ENCODE assay signal across 9 mouse cellular contexts in genomic region chr13:95889981-95890545, GRCm38 (mm10). TPM values are rescaled to one million over a fixed set of nuclear protein-coding genes. Genes with fewer than 3 reads are reported as not detected.
A peak's percentile ranks its signal among the peaks of the same experiment; 100 is the strongest.
DNase-seq lines count a peak whose midpoint lies in the region; ATAC-seq and TF ChIP-seq lines count a peak whose summit lies in the region.
"Had no signal": no experiment of that assay in that cellular context is flagged by ENCODE, and none has a peak within 500 bp of the region (broad histone marks: within the 10 kb centered on the region; RNA-seq: fewer than 3 reads in every experiment).

No protein-coding gene starts in this region.

- no peak for DNase-seq in kidney, adult 18-20 months
- peak; percentile 49 for DNase-seq in retina, embryonic 14.5 days (ENCODE audit: low spot score)
- no peak for DNase-seq in left cerebral cortex, adult 8-10 months (ENCODE audit: low spot score in 2 of 2)
- DNase-seq in right cerebral cortex, adult 18-20 months = no peak

- no peak for TF ChIP-seq POLR2A in bone marrow, adult 2 months (IDR thresholded peaks at IDR 0.05; ENCODE audit: borderline replicate concordance, control insufficient read depth, low read depth, low read length)

- peaks cover 3% of the 10 kb centered on the region; the same call in 1 of the 2 replicates for H3K27me3 ChIP-seq in kidney, embryonic 15.5 days
- no peaks in the 10 kb centered on the region; the same call in 1 of the 2 replicates for H3K27me3 ChIP-seq in heart, embryonic 12.5 days (replicated peaks)
- no peaks in the 10 kb centered on the region for H3K27me3 ChIP-seq in liver, embryonic 12.5 days (replicated peaks)

- peaks cover 21% of the 10 kb centered on the region for H3K4me1 ChIP-seq in kidney, embryonic 15.5 days
- peaks cover 2% of the 10 kb centered on the region; the same call in 1 of the 2 replicates for H3K4me1 ChIP-seq in bone marrow, adult 2 months (ENCODE audit: control insufficient read depth, insufficient read depth, low read length)
- peaks cover 10% of the 10 kb centered on the region for H3K4me1 ChIP-seq in heart, embryonic 12.5 days (replicated peaks)
- H3K4me1 ChIP-seq in liver, embryonic 12.5 days = peaks cover 52% of the 10 kb centered on the region

- ATAC-seq in kidney, embryonic 15.5 days (replicated peaks; ENCODE audit: low FRiP score) = no peak
- ATAC-seq in heart, embryonic 12.5 days (ENCODE audit: insufficient number of reproducible peaks, low FRiP score) = no peak
- no peak for ATAC-seq in liver, embryonic 12.5 days
- ATAC-seq: Patski had no signal

- H3K9ac ChIP-seq in kidney, embryonic 15.5 days = no peak overlapping the region
- peak overlapping the region; percentile 81 for H3K9ac ChIP-seq in heart, embryonic 12.5 days
- no peak overlapping the region for H3K9ac ChIP-seq in liver, embryonic 12.5 days

- H3K27ac ChIP-seq in kidney, embryonic 15.5 days = no peak overlapping the region
- no peak overlapping the region for H3K27ac ChIP-seq in bone marrow, adult 2 months (ENCODE audit: control insufficient read depth, insufficient read depth, low read depth, low read length, poor library complexity)
- no peak overlapping the region for H3K27ac ChIP-seq in heart, embryonic 12.5 days (ENCODE audit: poor library complexity, severe bottlenecking)
- no peak overlapping the region for H3K27ac ChIP-seq in liver, embryonic 12.5 days

- peak overlapping the region; percentile 99 for H3K4me2 ChIP-seq in kidney, embryonic 15.5 days
- peak overlapping the region; percentile 99 for H3K4me2 ChIP-seq in heart, embryonic 12.5 days
- peak overlapping the region; percentile 99 for H3K4me2 ChIP-seq in liver, embryonic 12.5 days

- H3K4me3 ChIP-seq in kidney, embryonic 15.5 days (replicated peaks) = peak overlapping the region; percentile 18
- peak overlapping the region; percentile 3 for H3K4me3 ChIP-seq in bone marrow, adult 2 months (replicated peaks; ENCODE audit: control insufficient read depth, low read depth, low read length)
- peak overlapping the region; percentile 74 for H3K4me3 ChIP-seq in heart, embryonic 12.5 days
- H3K4me3 ChIP-seq in liver, embryonic 12.5 days = peak overlapping the region; percentile 77

- H3K9me3 ChIP-seq in kidney, embryonic 15.5 days (replicated peaks) = no peaks in the 10 kb centered on the region
- H3K9me3 ChIP-seq in heart, embryonic 12.5 days (replicated peaks) = no peaks in the 10 kb centered on the region
- no peaks in the 10 kb centered on the region for H3K9me3 ChIP-seq in liver, embryonic 12.5 days (replicated peaks)

- 35% methylated on average over 8 of the region's 8 CpGs for WGBS in kidney, embryonic 15.5 days
- 44% methylated on average over 8 of the region's 8 CpGs for WGBS in bone marrow, adult 2 months
- 23% methylated on average over 8 of the region's 8 CpGs for WGBS in heart, embryonic 12.5 days
- WGBS in liver, embryonic 12.5 days (ENCODE audit: insufficient replicate concordance) = 42% methylated on average over 8 of the region's 8 CpGs

- no peak for TF ChIP-seq CTCF in bone marrow, adult 2 months (IDR thresholded peaks at IDR 0.05; ENCODE audit: control insufficient read depth, insufficient read depth, low read length)

- H3K36me3 ChIP-seq in kidney, embryonic 15.5 days = no peaks in the 10 kb centered on the region
- no peaks in the 10 kb centered on the region for H3K36me3 ChIP-seq in heart, embryonic 12.5 days
- H3K36me3 ChIP-seq in liver, embryonic 12.5 days = no peaks in the 10 kb centered on the region

RNA-seq across cellular contexts. Expression of gene Iqgap2, which starts 1.7 kb away (rescaled TPM):
- polyA plus RNA-seq in kidney, embryonic 15.5 days (2015; fragmentation: Nextera tagmentation; extraction: Ambion mirVana) = 10.1 and 10.6 TPM in 2 replicates
- polyA plus RNA-seq in bone marrow, adult 2 months (2011; ENCODE audit: insufficient read depth, insufficient read length, low replicate concordance, missing spikeins) = 15.5 TPM in 2 replicates
- polyA plus RNA-seq in heart, embryonic 12.5 days (2016; fragmentation: Nextera tagmentation; extraction: Ambion mirVana) = 6.9 and 7.3 TPM in 2 replicates
- 14.5 and 14.7 TPM in 2 replicates for polyA plus RNA-seq in liver, embryonic 12.5 days (2016; fragmentation: Nextera tagmentation; extraction: Ambion mirVana)
- total RNA-seq in left cerebral cortex, adult 8-10 months (2022) = 10 to 100 TPM; 11.3 to 14.8 (median 13.1) TPM

Comparison
In these comparisons a context has a peak if more than half of its experiments do, and no peak if none do; other contexts are left out.
1. H3K4me3 ChIP-seq: peak in every context shown above with its lines; median percentile 77 in liver, embryonic 12.5 days; 74 in heart, embryonic 12.5 days; 18 in kidney, embryonic 15.5 days; 3 in bone marrow, adult 2 months.